Mouse (Mus musculus): ENCODE results near the gene Cbx1. TPM values are rescaled to one million over a fixed set of nuclear protein-coding genes. Genes with fewer than 3 reads are reported as not detected.
"Not testable (repeated sequence)": the region's sequence is repeated elsewhere in the genome, so short reads cannot be mapped to it uniquely, and the experiment has no call there.

Cbx1 gene
- polyA plus RNA-seq, 1 experiment from 2014 or later, result 112 TPM

DNA sequence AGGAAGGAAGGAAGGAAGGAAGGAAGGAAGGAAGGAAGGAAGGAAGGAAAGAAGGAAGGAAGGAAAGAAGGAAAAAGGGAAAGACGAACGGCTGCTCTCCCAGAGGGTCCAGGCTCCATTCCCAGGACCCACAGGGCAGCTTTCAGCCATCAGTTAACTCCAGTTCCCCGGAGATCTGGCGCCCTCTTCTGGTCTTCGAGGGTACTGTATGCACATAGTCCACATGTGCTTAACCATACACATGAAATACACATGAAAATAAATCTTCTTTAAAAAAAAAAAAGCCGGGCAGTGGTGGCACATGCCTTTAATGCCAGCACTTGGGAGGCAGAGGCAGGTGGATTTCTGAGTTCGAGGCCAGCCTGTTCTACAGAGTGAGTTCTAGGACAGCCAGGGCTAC is 4.1 kb upstream of the Cbx1 start:
- not testable (repeated sequence) for ATAC-seq (ENCODE audit: insufficient read depth); H3K4me3 ChIP-seq (ENCODE audit: low read depth, low read length); H3K27ac ChIP-seq (ENCODE audit: low read depth); H3K36me3 ChIP-seq (ENCODE audit: insufficient read depth); H3K4me1 ChIP-seq (ENCODE audit: insufficient read depth); H3K27me3 ChIP-seq (ENCODE audit: insufficient read depth, low read length); H3K9me3 ChIP-seq (ENCODE audit: low read depth, low read length); H3K4me2 ChIP-seq; H3K9ac ChIP-seq
- 15% methylated on average over 7 of the region's 7 CpGs for WGBS
- TF ChIP-seq CTCF (IDR thresholded peaks at IDR 0.05; ENCODE audit: low read depth), result peak; percentile 76
- peak; percentile 88 for DNase-seq

DNA sequence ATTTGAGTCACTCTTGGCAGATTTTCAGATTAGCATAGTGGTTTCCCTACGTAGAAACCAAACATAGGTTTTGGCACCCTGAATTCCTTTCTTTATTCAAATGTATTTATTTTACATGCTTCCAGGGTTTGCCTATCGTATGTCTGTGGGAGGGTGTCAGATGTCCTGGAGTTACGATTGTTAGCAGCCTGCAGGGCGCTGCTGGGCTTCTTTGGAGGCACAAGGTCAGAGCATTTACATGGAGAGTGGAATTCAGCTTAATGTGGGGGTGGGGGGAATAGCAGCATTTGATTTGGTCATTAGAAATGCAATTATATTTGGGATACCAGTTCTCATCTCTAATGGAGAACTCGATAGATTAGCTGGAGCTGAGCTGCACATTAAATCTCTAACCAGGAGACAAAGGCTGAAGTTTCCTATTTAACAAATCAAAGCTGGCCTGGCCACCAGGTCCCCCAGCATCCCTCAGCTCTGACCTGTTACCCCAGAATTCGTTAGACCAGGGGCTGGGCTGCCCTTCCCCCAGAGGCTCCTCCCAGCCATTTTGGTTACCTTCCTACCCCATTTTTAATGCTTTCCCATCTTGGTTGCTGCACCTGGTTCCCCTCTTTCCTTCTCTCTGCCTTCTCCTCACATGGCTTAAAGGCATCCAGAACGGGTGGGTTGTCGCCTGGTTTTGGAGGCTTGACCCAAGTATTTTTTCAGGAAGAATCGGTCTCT is 2.0 kb upstream of the Cbx1 start:
- ATAC-seq (ENCODE audit: insufficient read depth), result no peak

DNA sequence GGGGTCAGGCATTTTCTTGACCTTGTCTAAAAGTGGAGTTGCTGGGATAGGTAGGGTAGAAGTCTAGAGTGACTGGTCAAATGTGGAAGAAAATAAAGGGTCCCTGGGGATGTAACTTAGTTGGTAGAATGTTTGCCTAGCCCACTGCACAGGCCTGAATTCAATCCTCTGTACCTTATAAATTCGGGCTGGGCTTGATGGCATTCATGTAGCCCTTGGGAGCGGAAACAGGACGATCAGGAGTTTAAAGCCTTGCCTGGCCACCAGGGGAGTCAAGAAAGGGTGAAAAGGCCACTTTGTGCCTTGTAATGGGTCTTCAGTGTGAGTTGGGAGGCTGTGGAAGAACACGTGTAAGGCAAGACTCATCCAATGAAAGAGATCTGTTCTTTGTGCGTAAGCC is 1.1 kb downstream of the Cbx1 start:
- Histone ChIP-seq H3K4me1 (ENCODE audit: insufficient read depth) (peaks cover 7% of the 10 kb centered on the region), H3K9me3 (ENCODE audit: low read depth, low read length) (no peaks in the 10 kb centered on the region), H3K36me3 (ENCODE audit: insufficient read depth) (0 out of 2 replicates have a peak, but pooled peaks cover 2% of the 10 kb centered on the region), H3K27me3 (ENCODE audit: insufficient read depth, low read length) (no peaks in the 10 kb centered on the region), H3K4me3 (ENCODE audit: low read depth, low read length) (peak overlapping the region; percentile 97), H3K27ac (ENCODE audit: low read depth) (peak overlapping the region; percentile 43), H3K4me2 (peak overlapping the region; percentile 97), H3K9ac (peak overlapping the region; percentile 94)
- WGBS, result 10% methylated on average over 5 of the region's 5 CpGs
- no peak for ATAC-seq (ENCODE audit: insufficient read depth)
- TF ChIP-seq CTCF (IDR thresholded peaks at IDR 0.05; ENCODE audit: low read depth), result peak; percentile 47
- DNase-seq, result no peak

More for the DNA sequence above, 2.0 kb upstream of the Cbx1 start:
- no peaks in the 10 kb centered on the region for H3K36me3 ChIP-seq (ENCODE audit: insufficient read depth)
- 0 out of 2 replicates have a peak overlapping the region, but pooled peaks have one; percentile 15 for H3K27ac ChIP-seq (ENCODE audit: low read depth)
- H3K9ac ChIP-seq, result no peak overlapping the region
- TF ChIP-seq CTCF (IDR thresholded peaks at IDR 0.05; ENCODE audit: low read depth), result no peak
- no peaks in the 10 kb centered on the region for H3K9me3 ChIP-seq (ENCODE audit: low read depth, low read length)
- no peak overlapping the region for H3K4me2 ChIP-seq
- H3K27me3 ChIP-seq (ENCODE audit: insufficient read depth, low read length), result no peaks in the 10 kb centered on the region
- no peak for DNase-seq
- no peak overlapping the region for H3K4me3 ChIP-seq (ENCODE audit: low read depth, low read length)
- peaks cover 7% of the 10 kb centered on the region for H3K4me1 ChIP-seq (ENCODE audit: insufficient read depth)
- WGBS, result 31% methylated on average over 9 of the region's 9 CpGs

DNA sequence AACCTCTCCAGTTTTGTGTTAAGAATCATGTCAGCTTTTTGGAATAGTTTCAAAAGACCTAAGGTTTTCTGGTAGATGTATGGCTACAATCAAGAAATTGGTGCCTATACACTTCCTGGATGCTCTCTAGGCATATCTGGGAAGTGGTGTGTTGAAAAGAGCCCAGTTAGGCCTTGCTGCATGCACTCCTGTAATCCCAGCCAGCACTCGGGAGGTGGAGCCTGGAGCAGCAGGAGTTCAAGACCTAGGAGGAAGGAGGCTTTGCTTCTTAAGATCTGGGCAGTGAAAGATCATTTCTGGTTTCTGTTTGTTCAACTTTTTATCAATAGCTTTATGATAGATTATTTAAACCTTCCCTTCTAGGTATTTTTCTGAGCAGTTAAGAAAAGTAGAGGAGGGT is 1.8 kb downstream of the Cbx1 start:
- no peak for ATAC-seq (ENCODE audit: insufficient read depth)
- TF ChIP-seq CTCF (IDR thresholded peaks at IDR 0.05; ENCODE audit: low read depth), result no peak
- no peaks in the 10 kb centered on the region for H3K9me3 ChIP-seq (ENCODE audit: low read depth, low read length)
- H3K27me3 ChIP-seq (ENCODE audit: insufficient read depth, low read length), result no peaks in the 10 kb centered on the region
- H3K4me2 ChIP-seq, result peak overlapping the region; percentile 97
- H3K27ac ChIP-seq (ENCODE audit: low read depth), result no peak overlapping the region
- H3K4me3 ChIP-seq (ENCODE audit: low read depth, low read length), result peak overlapping the region; percentile 97
- peaks cover 9% of the 10 kb centered on the region for H3K36me3 ChIP-seq (ENCODE audit: insufficient read depth)
- H3K9ac ChIP-seq, result peak overlapping the region; percentile 94; the same call in 1 of the 2 replicates
- no peak for DNase-seq
- 4% methylated on average over 1 of the region's 1 CpGs for WGBS
- H3K4me1 ChIP-seq (ENCODE audit: insufficient read depth), result peaks cover 7% of the 10 kb centered on the region

DNA sequence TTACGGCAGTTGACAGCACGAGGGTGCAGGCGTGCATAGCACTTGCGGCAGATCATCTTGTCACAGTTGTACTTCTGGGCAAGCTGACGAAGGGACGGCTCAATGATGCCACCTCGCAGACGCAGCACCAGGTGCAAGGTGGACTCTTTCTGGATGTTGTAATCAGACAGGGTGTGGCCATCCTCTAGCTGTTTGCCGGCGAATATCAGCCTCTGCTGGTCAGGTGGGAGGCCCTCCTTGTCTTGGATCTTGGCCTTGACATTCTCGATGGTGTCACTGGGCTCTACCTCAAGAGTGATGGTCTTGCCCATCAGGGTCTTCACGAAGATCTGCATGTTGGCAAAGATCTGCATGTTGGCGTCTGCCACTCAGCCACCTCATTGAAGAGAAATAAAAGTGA is 6.6 kb downstream of the Cbx1 start:
- Histone ChIP-seq H3K4me2 (no peak overlapping the region), H3K4me3 (ENCODE audit: low read depth, low read length) (no peak overlapping the region), H3K36me3 (ENCODE audit: insufficient read depth) (peaks cover 37% of the 10 kb centered on the region), H3K9ac (no peak overlapping the region), H3K27me3 (ENCODE audit: insufficient read depth, low read length) (no peaks in the 10 kb centered on the region), H3K4me1 (ENCODE audit: insufficient read depth) (peaks cover 2% of the 10 kb centered on the region), H3K9me3 (ENCODE audit: low read depth, low read length) (no peaks in the 10 kb centered on the region), H3K27ac (ENCODE audit: low read depth) (no peak overlapping the region)
- no peak for TF ChIP-seq CTCF (IDR thresholded peaks at IDR 0.05; ENCODE audit: low read depth)
- ATAC-seq (ENCODE audit: insufficient read depth) (no peak), DNase-seq (no peak)
- WGBS, result 94% methylated on average over 13 of the region's 13 CpGs

DNA sequence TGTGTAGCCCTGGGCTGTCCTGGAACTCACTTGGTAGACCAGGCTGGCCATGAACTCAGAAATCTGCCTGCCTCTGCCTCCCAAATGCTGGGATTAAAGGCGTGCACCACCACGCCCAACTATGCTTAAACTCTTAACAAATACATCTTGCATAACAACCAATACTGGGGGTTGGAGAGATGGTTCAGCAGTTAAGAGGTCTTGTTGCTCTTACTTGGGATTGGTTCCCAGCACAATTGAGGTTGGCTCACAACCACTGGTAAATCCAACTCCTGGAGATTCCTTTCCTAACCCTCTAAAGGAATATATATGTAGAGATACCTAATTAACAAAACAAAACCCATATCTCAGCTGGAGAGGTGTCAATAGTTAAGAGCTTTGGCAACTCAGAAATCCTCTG is 7.2 kb downstream of the Cbx1 start:
- WGBS, result 93% methylated on average over 2 of the region's 2 CpGs
- Histone ChIP-seq H3K4me2 (no peak overlapping the region), H3K27me3 (ENCODE audit: insufficient read depth, low read length) (no peaks in the 10 kb centered on the region), H3K27ac (ENCODE audit: low read depth) (no peak overlapping the region), H3K4me3 (ENCODE audit: low read depth, low read length) (no peak overlapping the region), H3K4me1 (ENCODE audit: insufficient read depth) (no peaks in the 10 kb centered on the region), H3K9me3 (ENCODE audit: low read depth, low read length) (no peaks in the 10 kb centered on the region), H3K9ac (no peak overlapping the region), H3K36me3 (ENCODE audit: insufficient read depth) (peaks cover 41% of the 10 kb centered on the region)
- ATAC-seq (ENCODE audit: insufficient read depth) (no peak), DNase-seq (no peak)
- no peak for TF ChIP-seq CTCF (IDR thresholded peaks at IDR 0.05; ENCODE audit: low read depth)

DNA sequence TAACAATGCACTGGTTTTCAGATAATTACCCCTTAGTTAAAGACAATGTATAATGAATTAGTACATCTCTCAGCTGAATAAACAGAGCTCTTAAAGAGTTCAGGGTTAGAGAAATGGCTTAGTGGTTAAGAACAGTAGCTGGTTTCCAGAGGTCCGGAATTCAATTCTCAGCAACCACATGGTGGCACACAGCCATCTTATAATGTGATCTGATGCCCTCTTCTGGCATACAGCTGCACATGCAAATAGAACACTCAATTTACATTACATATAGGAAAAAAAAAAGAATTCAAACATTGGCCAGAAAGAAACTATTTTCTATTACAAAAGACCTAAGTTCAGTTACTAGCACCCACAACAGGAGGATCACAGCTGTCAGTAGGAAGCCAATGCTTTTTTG is 7.7 kb downstream of the Cbx1 start:
- peak; percentile 44 for TF ChIP-seq CTCF (IDR thresholded peaks at IDR 0.05; ENCODE audit: low read depth)
- H3K4me3 ChIP-seq (ENCODE audit: low read depth, low read length), result no peak overlapping the region
- 66% methylated on average over 1 of the region's 1 CpGs for WGBS
- peaks cover 46% of the 10 kb centered on the region for H3K36me3 ChIP-seq (ENCODE audit: insufficient read depth)
- no peaks in the 10 kb centered on the region for H3K9me3 ChIP-seq (ENCODE audit: low read depth, low read length)
- H3K9ac ChIP-seq, result no peak overlapping the region
- no peaks in the 10 kb centered on the region for H3K4me1 ChIP-seq (ENCODE audit: insufficient read depth)
- H3K27ac ChIP-seq (ENCODE audit: low read depth), result no peak overlapping the region
- no peaks in the 10 kb centered on the region for H3K27me3 ChIP-seq (ENCODE audit: insufficient read depth, low read length)
- no peak overlapping the region for H3K4me2 ChIP-seq
- ATAC-seq (ENCODE audit: insufficient read depth) (no peak), DNase-seq (peak; percentile 68)

All from lung, embryonic 14.5 days (tissue).